In genomic region chr7:67963691-67964090, GRCm38 (mm10) we compare ENCODE assay signal across 35 mouse cellular contexts.
"Had no signal": no experiment of that assay in that cellular context is flagged by ENCODE, and none has a peak within 500 bp of the region (broad histone marks: within the 10 kb centered on the region; RNA-seq: fewer than 3 reads in every experiment).

No protein-coding gene starts in this region.

- H3K9me3 ChIP-seq: heart, embryonic 10.5 days; heart, embryonic 12.5 days; heart, embryonic 13.5 days; heart, embryonic 15.5 days; hindbrain, embryonic 10.5 days; hindbrain, embryonic 12.5 days; hindbrain, embryonic 13.5 days; hindbrain, embryonic 15.5 days; intestine, embryonic 15.5 days; kidney, embryonic 15.5 days had no signal

- H3K4me3 ChIP-seq: heart, embryonic 10.5 days; heart, embryonic 12.5 days; heart, embryonic 13.5 days; heart, embryonic 15.5 days; hindbrain, embryonic 10.5 days; hindbrain, embryonic 12.5 days; hindbrain, embryonic 13.5 days; hindbrain, embryonic 15.5 days; intestine, embryonic 15.5 days; kidney, embryonic 15.5 days; layer of hippocampus, adult 2 months; left cerebral cortex, adult 2 months had no signal

- H3K27me3 ChIP-seq: heart, embryonic 12.5 days; heart, embryonic 13.5 days; heart, embryonic 15.5 days; hindbrain, embryonic 12.5 days; hindbrain, embryonic 13.5 days; hindbrain, embryonic 15.5 days; intestine, embryonic 15.5 days; kidney, embryonic 15.5 days had no signal

- DNase-seq: heart, postnatal 14 days; heart, postnatal 36 days; heart, postnatal 4 days; kidney, adult 11 months; kidney, adult 18-20 months; kidney, adult 2 months; kidney, adult 8-10 months; kidney, adult 9 months; kidney, postnatal 10 days; kidney, postnatal 14 days; kidney, postnatal 25 days; kidney, postnatal 36 days; kidney, postnatal 4 days; layer of hippocampus, adult 9-11 months; layer of hippocampus, postnatal 36 days had no signal

- ATAC-seq: hindbrain, embryonic 16.5 days; hindbrain, postnatal 0 days; inflammation-experienced regulatory T-cells, adult 6 months; intestine, embryonic 15.5 days; intestine, embryonic 16.5 days; intestine, postnatal 0 days had no signal

- H3K36me3 ChIP-seq: heart, embryonic 10.5 days; heart, embryonic 12.5 days; heart, embryonic 13.5 days; heart, embryonic 15.5 days; hindbrain, embryonic 10.5 days; hindbrain, embryonic 12.5 days; hindbrain, embryonic 13.5 days; hindbrain, embryonic 15.5 days; intestine, embryonic 15.5 days; kidney, embryonic 15.5 days had no signal

- H3K27ac ChIP-seq: heart, embryonic 10.5 days; heart, embryonic 13.5 days; heart, embryonic 15.5 days; hindbrain, embryonic 10.5 days; hindbrain, embryonic 12.5 days; hindbrain, embryonic 13.5 days; hindbrain, embryonic 14.5 days; hindbrain, embryonic 15.5 days; hindbrain, postnatal 0 days; intestine, embryonic 15.5 days; kidney, embryonic 15.5 days; kidney, postnatal 0 days; layer of hippocampus, adult 2 months; left cerebral cortex, adult 2 months had no signal

- H3K4me2 ChIP-seq: heart, embryonic 11.5 days; heart, embryonic 12.5 days; heart, embryonic 13.5 days; heart, embryonic 15.5 days; hindbrain, embryonic 12.5 days; hindbrain, embryonic 13.5 days; hindbrain, embryonic 14.5 days; hindbrain, embryonic 15.5 days; intestine, embryonic 15.5 days; kidney, embryonic 15.5 days had no signal

- H3K9ac ChIP-seq: heart, embryonic 12.5 days; heart, embryonic 13.5 days; heart, embryonic 15.5 days; hindbrain, embryonic 12.5 days; hindbrain, embryonic 13.5 days; hindbrain, embryonic 14.5 days; hindbrain, embryonic 15.5 days; intestine, embryonic 15.5 days; kidney, embryonic 15.5 days had no signal
